Mouse (Mus musculus): ENCODE results near the gene Zbtb16. TPM values are rescaled to one million over a fixed set of nuclear protein-coding genes. Genes with fewer than 3 reads are reported as not detected.
A peak's percentile ranks its signal among the peaks of the same experiment; 100 is the strongest.

The Zbtb16 gene
- polyA plus RNA-seq (2015; fragmentation: Nextera tagmentation; extraction: Ambion mirVana): 7.4 and 8.5 TPM in 2 replicates

- peak; percentile 87 for ATAC-seq (ENCODE audit: low read depth)
Measured at GRCm38 (mm10) chr9:48835631-48836565, at the start of gene Zbtb16. TSS of gene Zbtb16 (minus strand) at chr9:48836222.

GRCm38 (mm10) chr9:48872896-48873295 lies 36.9 kb upstream of the Zbtb16 start:
- Histone ChIP-seq H3K9ac (no peak overlapping the region), H3K4me2 (no peak overlapping the region), H3K4me3 (no peak overlapping the region), H3K36me3 (no peaks in the 10 kb centered on the region), H3K27ac (replicated peaks) (no peak overlapping the region), H3K4me1 (replicated peaks) (0 out of 2 replicates have a peak, but pooled peaks cover 6% of the 10 kb centered on the region), H3K27me3 (peaks cover 10% of the 10 kb centered on the region; the same call in 1 of the 2 replicates), H3K9me3 (no peaks in the 10 kb centered on the region)
- WGBS: 58% methylated on average over 8 of the region's 8 CpGs
- no peak for ATAC-seq (ENCODE audit: low read depth)

More at GRCm38 (mm10) chr9:48835631-48836565, at the start of gene Zbtb16:
- Histone ChIP-seq H3K36me3 (peaks cover 12% of the 10 kb centered on the region; the same call in 1 of the 2 replicates), H3K9ac (peak within 1 kb of the TSS; percentile 82), H3K4me2 (peak within 1 kb of the TSS; percentile 100), H3K27me3 (peaks cover 48% of the 10 kb centered on the region), H3K4me3 (peak within 1 kb of the TSS; percentile 72), H3K27ac (replicated peaks) (peak within 1 kb of the TSS; percentile 69), H3K4me1 (replicated peaks) (peaks cover 60% of the 10 kb centered on the region), H3K9me3 (no peaks in the 10 kb centered on the region)
- under 1% methylated on average over 58 of the region's 78 CpGs for WGBS

GRCm38 (mm10) chr9:48866523-48867121 lies 30.6 kb upstream of the Zbtb16 start:
- peak; percentile 73 for ATAC-seq (ENCODE audit: low read depth)
- no peak overlapping the region for H3K4me3 ChIP-seq
- 16% methylated on average over 12 of the region's 12 CpGs for WGBS
- H3K4me1 ChIP-seq (replicated peaks): peaks cover 30% of the 10 kb centered on the region
- no peak overlapping the region for H3K4me2 ChIP-seq
- H3K27ac ChIP-seq (replicated peaks): peak overlapping the region; percentile 46
- no peaks in the 10 kb centered on the region for H3K36me3 ChIP-seq
- 0 out of 2 replicates have a peak overlapping the region, but pooled peaks have one; percentile 8 for H3K9ac ChIP-seq
- no peaks in the 10 kb centered on the region for H3K9me3 ChIP-seq
- peaks cover 17% of the 10 kb centered on the region; the same call in 1 of the 2 replicates for H3K27me3 ChIP-seq

GRCm38 (mm10) chr9:48865235-48865634 lies 29.2 kb upstream of the Zbtb16 start:
- Histone ChIP-seq H3K27ac (replicated peaks) (no peak overlapping the region), H3K4me1 (replicated peaks) (peaks cover 34% of the 10 kb centered on the region), H3K9me3 (no peaks in the 10 kb centered on the region), H3K27me3 (peaks cover 15% of the 10 kb centered on the region; the same call in 1 of the 2 replicates), H3K9ac (no peak overlapping the region), H3K36me3 (no peaks in the 10 kb centered on the region), H3K4me2 (no peak overlapping the region), H3K4me3 (no peak overlapping the region)
- 45% methylated on average over 9 of the region's 9 CpGs for WGBS
- no peak for ATAC-seq (ENCODE audit: low read depth)

- H3K9me3 ChIP-seq: no peaks in the 10 kb centered on the region
- H3K27me3 ChIP-seq: 0 out of 2 replicates have a peak, but pooled peaks cover 10% of the 10 kb centered on the region
- H3K27ac ChIP-seq (replicated peaks): no peak overlapping the region
- no peak overlapping the region for H3K4me2 ChIP-seq
- no peak for ATAC-seq (ENCODE audit: low read depth)
- H3K4me1 ChIP-seq (replicated peaks): peaks cover 25% of the 10 kb centered on the region
- WGBS: 88% methylated on average over 10 of the region's 10 CpGs
- H3K9ac ChIP-seq: no peak overlapping the region
- H3K36me3 ChIP-seq: no peaks in the 10 kb centered on the region
- H3K4me3 ChIP-seq: no peak overlapping the region
Measured at GRCm38 (mm10) chr9:48861481-48861880, 25.5 kb upstream of the Zbtb16 start.

GRCm38 (mm10) chr9:48860526-48860845 lies 24.5 kb upstream of the Zbtb16 start:
- no peaks in the 10 kb centered on the region for H3K36me3 ChIP-seq
- H3K4me2 ChIP-seq: no peak overlapping the region
- H3K4me3 ChIP-seq: no peak overlapping the region
- no peak for ATAC-seq (ENCODE audit: low read depth)
- 6% methylated on average over 6 of the region's 6 CpGs for WGBS
- H3K9ac ChIP-seq: no peak overlapping the region
- H3K9me3 ChIP-seq: no peaks in the 10 kb centered on the region
- H3K4me1 ChIP-seq (replicated peaks): peaks cover 16% of the 10 kb centered on the region
- H3K27ac ChIP-seq (replicated peaks): no peak overlapping the region
- H3K27me3 ChIP-seq: 0 out of 2 replicates have a peak, but pooled peaks cover 10% of the 10 kb centered on the region

GRCm38 (mm10) chr9:48859828-48860525 lies 24.0 kb upstream of the Zbtb16 start:
- ATAC-seq (ENCODE audit: low read depth): no peak
- H3K27me3 ChIP-seq: 0 out of 2 replicates have a peak, but pooled peaks cover 10% of the 10 kb centered on the region
- peaks cover 11% of the 10 kb centered on the region for H3K4me1 ChIP-seq (replicated peaks)
- H3K4me2 ChIP-seq: no peak overlapping the region
- no peaks in the 10 kb centered on the region for H3K9me3 ChIP-seq
- no peak overlapping the region for H3K4me3 ChIP-seq
- WGBS: 23% methylated on average over 10 of the region's 10 CpGs
- H3K9ac ChIP-seq: no peak overlapping the region
- no peak overlapping the region for H3K27ac ChIP-seq (replicated peaks)
- H3K36me3 ChIP-seq: no peaks in the 10 kb centered on the region

GRCm38 (mm10) chr9:48857944-48858343 lies 21.9 kb upstream of the Zbtb16 start:
- 77% methylated on average over 7 of the region's 7 CpGs for WGBS
- Histone ChIP-seq H3K27me3 (0 out of 2 replicates have a peak, but pooled peaks cover 3% of the 10 kb centered on the region), H3K9me3 (no peaks in the 10 kb centered on the region), H3K36me3 (no peaks in the 10 kb centered on the region), H3K4me3 (no peak overlapping the region), H3K4me1 (replicated peaks) (peaks cover 9% of the 10 kb centered on the region), H3K27ac (replicated peaks) (no peak overlapping the region), H3K4me2 (no peak overlapping the region), H3K9ac (no peak overlapping the region)
- ATAC-seq (ENCODE audit: low read depth): no peak

GRCm38 (mm10) chr9:48856240-48856639 lies 20.2 kb upstream of the Zbtb16 start:
- 0 out of 2 replicates have a peak, but pooled peaks cover 2% of the 10 kb centered on the region for H3K27me3 ChIP-seq
- no peaks in the 10 kb centered on the region for H3K36me3 ChIP-seq
- WGBS: 91% methylated on average over 4 of the region's 4 CpGs
- no peak overlapping the region for H3K27ac ChIP-seq (replicated peaks)
- H3K9ac ChIP-seq: no peak overlapping the region
- no peak overlapping the region for H3K4me3 ChIP-seq
- no peak overlapping the region for H3K4me2 ChIP-seq
- no peaks in the 10 kb centered on the region for H3K9me3 ChIP-seq
- H3K4me1 ChIP-seq (replicated peaks): peaks cover 9% of the 10 kb centered on the region
- ATAC-seq (ENCODE audit: low read depth): no peak

GRCm38 (mm10) chr9:48849531-48849930 lies 13.5 kb upstream of the Zbtb16 start:
- Histone ChIP-seq H3K9ac (no peak overlapping the region), H3K27me3 (no peaks in the 10 kb centered on the region), H3K36me3 (no peaks in the 10 kb centered on the region), H3K4me3 (no peak overlapping the region), H3K4me2 (no peak overlapping the region), H3K27ac (replicated peaks) (no peak overlapping the region), H3K4me1 (replicated peaks) (no peaks in the 10 kb centered on the region), H3K9me3 (no peaks in the 10 kb centered on the region)
- 88% methylated on average over 5 of the region's 5 CpGs for WGBS
- no peak for ATAC-seq (ENCODE audit: low read depth)

GRCm38 (mm10) chr9:48839568-48839967 lies 3.5 kb upstream of the Zbtb16 start:
- 93% methylated on average over 3 of the region's 3 CpGs for WGBS
- H3K4me1 ChIP-seq (replicated peaks): peaks cover 44% of the 10 kb centered on the region
- no peak overlapping the region for H3K4me3 ChIP-seq
- peaks cover 20% of the 10 kb centered on the region for H3K27me3 ChIP-seq
- H3K9me3 ChIP-seq: no peaks in the 10 kb centered on the region
- no peak overlapping the region for H3K9ac ChIP-seq
- peak overlapping the region; percentile 47; the same call in 1 of the 2 replicates for H3K27ac ChIP-seq (replicated peaks)
- no peaks in the 10 kb centered on the region for H3K36me3 ChIP-seq
- no peak for ATAC-seq (ENCODE audit: low read depth)
- H3K4me2 ChIP-seq: no peak overlapping the region
